Mouse (Mus musculus) bone marrow, adult 2 months (tissue): ENCODE results near the gene Taf6l.

Experiments used
- CTCF ChIP-seq: fragments of 200-500 bp; IDR thresholded peaks from 2 replicates; pipeline ENCODE4 v1.5.1; 2011; ENCODE audit warnings: low read length, control low read depth; ENCODE audit not compliant: control insufficient read depth, insufficient read depth
- POLR2A ChIP-seq: fragments of 200-500 bp; IDR thresholded peaks from 2 replicates; pipeline ENCODE4 v1.6.1; 2011; ENCODE audit warnings: low read depth, mild to moderate bottlenecking, control low read depth, low read length, borderline replicate concordance; ENCODE audit not compliant: control insufficient read depth

DNA sequence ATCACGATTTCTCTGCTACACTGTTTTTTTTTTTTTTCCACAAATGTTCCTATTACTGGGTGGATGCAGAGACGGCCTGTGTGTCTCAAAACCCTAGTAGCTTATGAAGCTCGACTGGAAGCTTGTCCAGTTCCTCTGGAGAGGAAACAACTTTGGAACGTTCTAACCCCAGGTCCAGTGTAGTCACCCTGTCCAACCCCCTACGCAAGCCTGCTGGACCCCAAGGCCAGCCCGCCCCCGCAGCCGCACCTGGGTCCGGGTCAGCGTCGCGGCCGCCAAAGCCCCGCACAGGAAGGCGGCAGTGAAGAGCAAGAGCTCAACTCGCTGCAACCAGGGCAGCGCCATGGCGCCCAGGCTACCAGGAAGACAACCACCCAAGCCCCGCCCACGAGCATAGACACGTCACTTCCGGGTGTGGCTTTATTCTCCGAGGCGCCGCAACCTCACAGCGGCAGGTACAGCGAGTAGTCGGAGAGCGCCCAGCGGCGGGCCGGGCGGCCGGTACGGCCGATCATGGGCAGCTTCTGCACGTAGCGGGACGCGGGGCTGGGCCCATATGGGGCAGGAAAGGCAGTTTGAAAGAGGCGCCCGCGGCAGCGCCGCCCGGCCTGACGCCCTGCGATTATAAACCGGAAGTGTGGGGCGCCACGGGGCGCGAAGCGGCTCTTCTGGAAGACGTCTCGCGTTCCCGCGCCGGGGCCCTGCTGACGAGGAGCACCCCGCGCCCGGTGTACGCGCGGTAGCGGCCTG is 12.0 kb downstream of the Taf6l start, which contains the start of gene Tmem179b:
- TF ChIP-seq POLR2A (peak; percentile 98), CTCF (peak; percentile 8; the same call in 1 of the 2 replicates)
